Mouse (Mus musculus): ENCODE data around the gene Gm49322.

GRCm38 (mm10) chr10:80585581-80585980 lies 20.2 kb upstream of the Gm49322 start:
- TF ChIP-seq CTCF (IDR thresholded peaks at IDR 0.05; ENCODE audit: extremely low read depth, insufficient read length, insufficient replicate concordance, low read depth, low read length) (no peak), POLR2A (IDR thresholded peaks at IDR 0.05; ENCODE audit: low read depth, low read length) (no peak)

All from small intestine, adult 2 months (tissue).